Mouse (Mus musculus) forebrain, embryonic 16.5 days (tissue): Measurements from ENCODE around the gene Krtcap2. TPM values are rescaled to one million over a fixed set of nuclear protein-coding genes. Genes with fewer than 3 reads are reported as not detected.
"Not testable (repeated sequence)": the region's sequence is repeated elsewhere in the genome, so short reads cannot be mapped to it uniquely, and the experiment has no call there.

Experiments
- ATAC-seq: fragments of 200-750 bp; cut with Nextera tagmentation; 2 replicates; pipeline ENCODE4 v1.8.0; 2017; ENCODE audit warnings: mild to moderate bottlenecking, moderate library complexity
- H3K27ac ChIP-seq: fragments of 300-500 bp; sonication (generic); 2 replicates; pipeline ENCODE4 v1.5.1; 2014; ENCODE audit warnings: low read length, control low read depth
- H3K27me3 ChIP-seq: fragments of 300-500 bp; sonication (generic); replicated peaks from 2 replicates; pipeline ENCODE4 v1.6.1; 2014; ENCODE audit warnings: low read length; ENCODE audit not compliant: control insufficient read depth, insufficient read depth
- H3K36me3 ChIP-seq: fragments of 300-500 bp; sonication (generic); 2 replicates; pipeline ENCODE4 v1.6.1; 2014; ENCODE audit not compliant: control insufficient read depth, insufficient read depth
- H3K4me1 ChIP-seq: fragments of 300-500 bp; sonication (generic); replicated peaks from 2 replicates; pipeline ENCODE4 v1.6.1; 2014; ENCODE audit warnings: low read length; ENCODE audit not compliant: control insufficient read depth, insufficient read depth
- H3K4me2 ChIP-seq: fragments of 300-500 bp; sonication (generic); 2 replicates; pipeline ENCODE4 v1.6.1; 2014; ENCODE audit warnings: mild to moderate bottlenecking, low read length, control low read depth
- H3K4me3 ChIP-seq: fragments of 300-500 bp; sonication (generic); replicated peaks from 2 replicates; pipeline ENCODE4 v1.5.1; 2014; ENCODE audit warnings: mild to moderate bottlenecking, low read length, control low read depth
- H3K9ac ChIP-seq: fragments of 300-500 bp; sonication (generic); replicated peaks from 2 replicates; pipeline ENCODE4 v1.6.1; 2014; ENCODE audit warnings: low read depth, low read length, control low read depth
- H3K9me3 ChIP-seq: fragments of 300-500 bp; sonication (generic); 2 replicates; pipeline ENCODE4 v1.6.1; 2016; ENCODE audit warnings: low read length; ENCODE audit not compliant: control insufficient read depth
- WGBS: fragments of 180-500 bp; shearing (Covaris S2); extraction: QIAGEN DNeasy Blood & Tissue Kit; methylation state at CpG from one replicate; pipeline ENCODE4 v1.1.7; 2014; 5-methylcytosine and 5-hydroxymethylcytosine counted together
- polyA plus RNA-seq: library from polyadenylated mRNA; unstranded; fragments of >200 nt; fragmentation: Nextera tagmentation; extraction: Ambion mirVana; gene quantifications from 2 replicates; pipeline ENCODE4 v1.2.1, GENCODE M21; 2015

The Krtcap2 gene
- polyA plus RNA-seq, 1 experiment from 2014 or later: 187 TPM

DNA sequence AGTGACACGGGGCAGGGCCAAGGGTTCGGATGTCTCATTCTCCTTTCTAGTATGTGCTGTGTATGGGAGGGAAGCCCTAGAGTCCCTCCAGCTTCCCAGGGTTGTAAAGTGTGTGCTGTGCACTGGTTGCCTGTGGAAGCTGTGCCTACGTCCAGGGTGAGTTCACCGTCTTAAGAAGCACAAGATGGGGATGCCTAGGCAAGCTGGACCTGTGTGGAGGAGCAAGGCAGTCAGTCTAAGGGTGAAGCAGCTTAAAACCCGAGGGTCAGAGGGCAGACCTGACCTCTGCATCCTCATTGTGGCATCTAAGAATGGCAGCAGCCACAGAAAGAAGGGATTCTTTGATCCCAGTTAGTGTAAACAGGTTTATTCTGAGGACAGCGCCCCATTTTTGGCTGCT, 37.0 kb upstream of the Krtcap2 start:
- Histone ChIP-seq H3K27me3 (no peaks in the 10 kb centered on the region), H3K9ac (no peak overlapping the region), H3K9me3 (no peaks in the 10 kb centered on the region), H3K4me1 (peaks cover 5% of the 10 kb centered on the region), H3K4me3 (no peak overlapping the region), H3K27ac (no peak overlapping the region), H3K36me3 (peaks cover 24% of the 10 kb centered on the region), H3K4me2 (no peak overlapping the region)
- 86% methylated on average over 6 of the region's 6 CpGs for WGBS
- no peak for ATAC-seq

GRCm38 (mm10) chr3:89209731-89210130, 36.0 kb upstream of the Krtcap2 start:
- Histone ChIP-seq H3K4me3 (no peak overlapping the region), H3K4me2 (no peak overlapping the region), H3K9me3 (no peaks in the 10 kb centered on the region), H3K27me3 (no peaks in the 10 kb centered on the region), H3K4me1 (peaks cover 9% of the 10 kb centered on the region), H3K36me3 (peaks cover 24% of the 10 kb centered on the region), H3K9ac (no peak overlapping the region), H3K27ac (no peak overlapping the region)
- no peak for ATAC-seq
- 90% methylated on average over 7 of the region's 7 CpGs for WGBS

GRCm38 (mm10) chr3:89210162-89210561, 35.6 kb upstream of the Krtcap2 start:
- peaks cover 12% of the 10 kb centered on the region for H3K4me1 ChIP-seq
- no peaks in the 10 kb centered on the region for H3K27me3 ChIP-seq
- ATAC-seq: no peak
- H3K4me3 ChIP-seq: no peak overlapping the region
- 85% methylated on average over 13 of the region's 13 CpGs for WGBS
- peaks cover 24% of the 10 kb centered on the region for H3K36me3 ChIP-seq
- no peak overlapping the region for H3K9ac ChIP-seq
- no peak overlapping the region for H3K4me2 ChIP-seq
- no peaks in the 10 kb centered on the region for H3K9me3 ChIP-seq
- H3K27ac ChIP-seq: no peak overlapping the region

DNA sequence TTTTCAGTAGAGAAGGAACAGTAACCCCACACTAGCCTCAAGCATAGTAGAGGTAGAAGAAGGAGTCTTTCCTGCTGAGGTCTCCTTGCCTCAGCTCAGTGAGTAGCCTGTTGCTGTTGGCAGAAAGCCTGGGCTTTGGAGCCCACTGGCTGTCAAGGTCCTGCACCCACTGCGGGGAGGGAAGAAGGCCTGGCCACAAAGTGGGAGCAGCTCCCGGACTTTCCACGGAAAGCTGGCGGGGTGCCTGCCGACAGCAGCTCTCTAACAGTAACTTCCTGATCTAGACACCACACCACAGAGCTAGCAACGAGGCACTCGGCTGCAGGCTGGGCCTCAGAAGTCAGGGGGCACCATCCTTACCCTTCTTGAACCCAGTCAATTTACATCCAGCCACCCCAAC, 35.0 kb upstream of the Krtcap2 start:
- H3K36me3 ChIP-seq: peaks cover 24% of the 10 kb centered on the region
- peaks cover 17% of the 10 kb centered on the region for H3K4me1 ChIP-seq
- no peaks in the 10 kb centered on the region for H3K27me3 ChIP-seq
- H3K27ac ChIP-seq: no peak overlapping the region
- no peak overlapping the region for H3K4me2 ChIP-seq
- ATAC-seq: no peak
- 92% methylated on average over 7 of the region's 7 CpGs for WGBS
- H3K4me3 ChIP-seq: no peak overlapping the region
- H3K9me3 ChIP-seq: no peaks in the 10 kb centered on the region
- no peak overlapping the region for H3K9ac ChIP-seq

- H3K27ac ChIP-seq: peak overlapping the region; percentile 98
- no peaks in the 10 kb centered on the region for H3K27me3 ChIP-seq
- peak overlapping the region; percentile 80 for H3K9ac ChIP-seq
- H3K4me2 ChIP-seq: peak overlapping the region; percentile 87
- peaks cover 11% of the 10 kb centered on the region; the same call in 1 of the 2 replicates for H3K36me3 ChIP-seq
- peak overlapping the region; percentile 82 for H3K4me3 ChIP-seq
- under 1% methylated on average over 60 of the region's 69 CpGs for WGBS
- H3K4me1 ChIP-seq: peaks cover 22% of the 10 kb centered on the region
- peak; percentile 86 for ATAC-seq
- no peaks in the 10 kb centered on the region for H3K9me3 ChIP-seq
Observed at GRCm38 (mm10) chr3:89213803-89214530, 31.8 kb upstream of the Krtcap2 start.

GRCm38 (mm10) chr3:89214681-89215411, 30.9 kb upstream of the Krtcap2 start, which contains the start of gene Thbs3:
Thbs3 (plus strand) TSS chr3:89215180.
- H3K27me3 ChIP-seq: no peaks in the 10 kb centered on the region
- H3K9ac ChIP-seq: peak within 1 kb of the TSS; percentile 80
- WGBS: under 1% methylated on average over 18 of the region's 19 CpGs
- peak within 1 kb of the TSS; percentile 87 for H3K4me2 ChIP-seq
- peaks cover 22% of the 10 kb centered on the region for H3K4me1 ChIP-seq
- peak; percentile 11 for ATAC-seq
- peak within 1 kb of the TSS; percentile 82 for H3K4me3 ChIP-seq
- peak within 1 kb of the TSS; percentile 98 for H3K27ac ChIP-seq
- no peaks in the 10 kb centered on the region for H3K9me3 ChIP-seq
- peaks cover 6% of the 10 kb centered on the region; the same call in 1 of the 2 replicates for H3K36me3 ChIP-seq

- Histone ChIP-seq H3K4me1 (peaks cover 22% of the 10 kb centered on the region), H3K27me3 (no peaks in the 10 kb centered on the region), H3K4me2 (peak overlapping the region; percentile 87), H3K27ac (peak overlapping the region; percentile 98), H3K4me3 (peak overlapping the region; percentile 82), H3K9ac (no peak overlapping the region; the same call in 1 of the 2 replicates), H3K9me3 (no peaks in the 10 kb centered on the region), H3K36me3 (no peaks in the 10 kb centered on the region)
- 0% methylated on average over 6 of the region's 6 CpGs for WGBS
- ATAC-seq: peak; percentile 43
Observed at GRCm38 (mm10) chr3:89215853-89216252, 29.9 kb upstream of the Krtcap2 start.

DNA sequence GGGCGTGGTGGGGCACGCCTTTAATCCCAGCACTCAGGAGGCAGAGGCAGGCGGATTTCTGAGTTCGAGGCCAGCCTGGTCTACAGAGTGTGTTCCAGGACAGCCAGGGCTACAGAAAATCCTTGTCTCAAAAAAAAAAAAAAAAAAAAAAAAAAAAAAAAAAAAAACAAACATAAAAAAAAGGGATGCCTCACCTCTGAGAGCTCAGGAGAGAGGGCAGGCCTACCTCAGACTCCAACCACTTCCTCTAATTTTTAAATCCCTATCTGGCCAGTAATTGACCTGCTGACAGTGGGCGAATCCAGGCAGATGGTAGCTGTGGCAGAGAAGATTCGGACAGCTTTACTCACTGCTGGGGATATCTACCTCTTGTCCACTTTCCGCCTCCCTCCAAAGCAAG, 29.4 kb upstream of the Krtcap2 start:
- H3K36me3 ChIP-seq, ATAC-seq, H3K27ac ChIP-seq, H3K27me3 ChIP-seq, H3K4me2 ChIP-seq, H3K4me3 ChIP-seq, H3K9ac ChIP-seq, H3K9me3 ChIP-seq: not testable (repeated sequence)
- WGBS: 72% methylated on average over 7 of the region's 7 CpGs
- peaks cover 22% of the 10 kb centered on the region for H3K4me1 ChIP-seq

GRCm38 (mm10) chr3:89218271-89218670, 27.5 kb upstream of the Krtcap2 start:
- no peaks in the 10 kb centered on the region for H3K27me3 ChIP-seq
- H3K4me3 ChIP-seq: no peak overlapping the region
- no peak overlapping the region for H3K9ac ChIP-seq
- no peaks in the 10 kb centered on the region for H3K36me3 ChIP-seq
- peaks cover 18% of the 10 kb centered on the region for H3K4me1 ChIP-seq
- 72% methylated on average over 1 of the region's 1 CpGs for WGBS
- no peak overlapping the region for H3K27ac ChIP-seq
- no peak overlapping the region for H3K4me2 ChIP-seq
- ATAC-seq: no peak
- no peaks in the 10 kb centered on the region for H3K9me3 ChIP-seq
